In the genomic region with DNA sequence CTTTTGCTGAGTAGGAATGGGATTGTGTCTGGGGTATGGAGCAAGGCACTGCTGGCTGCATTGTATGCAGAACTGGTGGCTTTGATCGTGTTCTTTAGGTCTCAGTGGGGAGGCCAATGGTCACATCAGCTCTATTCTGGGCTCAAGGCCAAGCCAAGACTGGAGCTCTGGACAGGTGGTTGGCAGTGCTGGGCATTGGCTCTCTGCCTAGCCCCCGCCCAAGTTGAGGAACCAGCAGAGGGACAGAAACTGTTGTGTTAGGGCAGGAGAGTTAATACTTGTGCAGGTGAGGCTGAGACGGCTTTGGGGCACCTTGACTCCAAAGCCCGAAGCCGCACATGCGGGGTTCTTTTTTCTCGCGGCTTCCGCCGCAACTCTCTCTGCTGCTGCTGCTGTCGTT, we compare ENCODE assay signal across 8 mouse cellular contexts. TPM values are rescaled to one million over a fixed set of nuclear protein-coding genes. Genes with fewer than 3 reads are reported as not detected.
DNase-seq lines count a peak whose midpoint lies in the region; ATAC-seq and TF ChIP-seq lines count a peak whose summit lies in the region.

TSS of gene Lrrc26 (plus strand) at position 265 of the 400 bp plus-strand sequence.

- H3K27me3 ChIP-seq in hindbrain, postnatal 0 days (ENCODE audit: insufficient read depth, low read length) = peaks cover 17% of the 10 kb centered on the region; the same call in 1 of the 2 replicates
- H3K27me3 ChIP-seq in stomach, postnatal 0 days (ENCODE audit: control insufficient read depth, insufficient read depth, low read length) = peaks cover 8% of the 10 kb centered on the region; the same call in 1 of the 2 replicates

- H3K27ac ChIP-seq in hindbrain, postnatal 0 days = peak within 1 kb of the TSS; percentile 71
- peak within 1 kb of the TSS; percentile 94 for H3K27ac ChIP-seq in stomach, postnatal 0 days (replicated peaks)

- H3K4me2 ChIP-seq in hindbrain, postnatal 0 days (ENCODE audit: low read depth, low read length) = peak within 1 kb of the TSS; percentile 53
- peak within 1 kb of the TSS; percentile 70 for H3K4me2 ChIP-seq in stomach, postnatal 0 days (replicated peaks; ENCODE audit: low read depth)

- no peak for TF ChIP-seq POLR2A in lung, adult 2 months (IDR thresholded peaks at IDR 0.05; ENCODE audit: borderline replicate concordance, extremely low read depth, low read depth, low read length)

- no peaks in the 10 kb centered on the region for H3K9me3 ChIP-seq in hindbrain, postnatal 0 days (ENCODE audit: low read length)
- no peaks in the 10 kb centered on the region for H3K9me3 ChIP-seq in stomach, postnatal 0 days (ENCODE audit: control insufficient read depth, low read length)

- H3K4me1 ChIP-seq in hindbrain, postnatal 0 days (ENCODE audit: insufficient read depth, low read length) = peaks cover 36% of the 10 kb centered on the region; the same call in 1 of the 2 replicates
- H3K4me1 ChIP-seq in lung, adult 2 months (ENCODE audit: control insufficient read depth, insufficient read depth, low read length) = peaks cover 23% of the 10 kb centered on the region
- H3K4me1 ChIP-seq in stomach, postnatal 0 days (replicated peaks; ENCODE audit: control insufficient read depth, insufficient read depth) = peaks cover 8% of the 10 kb centered on the region; the same call in 1 of the 2 replicates

- peak; percentile 24 to 47 for DNase-seq in layer of hippocampus, postnatal 10 days (ENCODE audit: low spot score in 2 of 2)
- DNase-seq in layer of hippocampus, adult 8-10 months (ENCODE audit: low spot score in 2 of 2) = no peak
- DNase-seq in cerebellum, postnatal 14 days = peak; percentile 87
- DNase-seq in hindbrain, postnatal 0 days (ENCODE audit: low spot score) = peak; percentile 73
- peak; percentile 31 for DNase-seq in lung, adult 2 months
- peak; percentile 87 for DNase-seq in stomach, postnatal 0 days (ENCODE audit: low spot score)
- DNase-seq in natural killer cell, adult 2 months (ENCODE audit: low spot score in 2 of 2) = no peak

- peaks cover 8% of the 10 kb centered on the region; the same call in 1 of the 2 replicates for H3K36me3 ChIP-seq in hindbrain, postnatal 0 days (ENCODE audit: insufficient read depth, low read length)
- peaks cover 5% of the 10 kb centered on the region for H3K36me3 ChIP-seq in stomach, postnatal 0 days (ENCODE audit: control insufficient read depth, insufficient read depth, low read length)

- peak within 1 kb of the TSS; percentile 19 for H3K4me3 ChIP-seq in hindbrain, postnatal 0 days (ENCODE audit: low read length)
- peak within 1 kb of the TSS; percentile 35 for H3K4me3 ChIP-seq in lung, adult 2 months (replicated peaks; ENCODE audit: extremely low read depth, low read depth, low read length)
- H3K4me3 ChIP-seq in stomach, postnatal 0 days (ENCODE audit: low read depth, low read length) = peak within 1 kb of the TSS; percentile 38

- ATAC-seq in hindbrain, postnatal 0 days = no peak
- ATAC-seq in stomach, postnatal 0 days (ENCODE audit: low FRiP score, low TSS enrichment) = peak; percentile 18
- no peak for ATAC-seq in CD4-positive, CD25-positive, alpha-beta regulatory T cell, adult 4 months

- TF ChIP-seq EP300 in stomach, postnatal 0 days (optimal IDR thresholded peaks at IDR 0.05) = no peak

- H3K9ac ChIP-seq in hindbrain, postnatal 0 days (replicated peaks; ENCODE audit: low read length) = peak within 1 kb of the TSS; percentile 38; the same call in 1 of the 2 replicates
- peak within 1 kb of the TSS; percentile 23 for H3K9ac ChIP-seq in stomach, postnatal 0 days (ENCODE audit: low read length)

- no peak for TF ChIP-seq CTCF in hindbrain, postnatal 0 days (IDR thresholded peaks at IDR 0.05; ENCODE audit: low read depth)
- TF ChIP-seq CTCF in lung, adult 2 months (IDR thresholded peaks at IDR 0.05; ENCODE audit: insufficient read depth, low read length) = no peak
- no peak for TF ChIP-seq CTCF in stomach, postnatal 0 days (IDR thresholded peaks at IDR 0.05; ENCODE audit: low read depth)

- WGBS in hindbrain, postnatal 0 days = 1% methylated on average over 11 of the region's 11 CpGs
- 10% methylated on average over 11 of the region's 11 CpGs for WGBS in lung, adult 2 months
- 7% methylated on average over 11 of the region's 11 CpGs for whole genome bisulfite sequencing in stomach, postnatal 0 days

RNA-seq across cellular contexts. Expression of gene Lrrc26, which starts in this region (rescaled TPM):
- total RNA-seq in layer of hippocampus, postnatal 10 days (2021) = not detected
- not detected for total RNA-seq in layer of hippocampus, adult 8-10 months (2022)
- 1.0 TPM in 1 of 2 replicates, not detected in the other for total RNA-seq in hindbrain, postnatal 0 days (2014; rRNA removed)
- polyA plus RNA-seq in hindbrain, postnatal 0 days (2015; fragmentation: Nextera tagmentation; extraction: Ambion mirVana) = 0.20 and 0.44 TPM in 2 replicates
- 52.8 and 59.6 TPM in 2 replicates for polyA plus RNA-seq in lung, adult 2 months (2012; rRNA removed)
- 34.9 and 42.1 TPM in 2 replicates for polyA plus RNA-seq in stomach, postnatal 0 days (2015; fragmentation: Nextera tagmentation; extraction: Ambion mirVana)
- not detected for polyA plus RNA-seq in CD4-positive, CD25-positive, alpha-beta regulatory T cell, adult 4 months (2017; shearing (Covaris generic))

Comparison
In these comparisons a context has a peak if more than half of its experiments do, and no peak if none do; other contexts are left out.
1. RNA of gene Lrrc26 (polyA plus RNA-seq): 52.8 to 59.6 TPM in lung, adult 2 months and 34.9 to 42.1 TPM in stomach, postnatal 0 days; 0.20 to 0.44 TPM in hindbrain, postnatal 0 days and not detected in CD4-positive, CD25-positive, alpha-beta regulatory T cell, adult 4 months; every median in the first group is over 10 times any median in the second.
2. Peak in DNase-seq in layer of hippocampus, postnatal 10 days; RNA of the gene not detected or under 1 TPM.
3. DNase-seq: peak in cerebellum, postnatal 14 days (2 of 2), hindbrain, postnatal 0 days (single experiment), lung, adult 2 months (single experiment) and stomach, postnatal 0 days (single experiment); none in layer of hippocampus, adult 8-10 months (0 of 2) and natural killer cell, adult 2 months (0 of 2).
4. Peak in every context shown above with its lines, with median percentiles within 50 percentile points of each other: H3K4me3 ChIP-seq.